Mouse (Mus musculus) spleen, adult 2 months (tissue): ENCODE results near the gene Ror1. TPM values are rescaled to one million over a fixed set of nuclear protein-coding genes. Genes with fewer than 3 reads are reported as not detected.

Experiments
- DNase-seq, 2 experiments: peaks; one replicate each; pipeline versions ENCODE4 v3.0.0 to v3.0.0-alpha.2; 2012 to 2021; ENCODE audit warnings: low spot score in 2 of 2, low read depth in 1 of 2
- H3K27ac ChIP-seq: fragments of 200-500 bp; 2 replicates; pipeline ENCODE4 v1.5.1; 2012; ENCODE audit warnings: low read length, inconsistent platforms; ENCODE audit not compliant: insufficient read depth
- H3K27me3 ChIP-seq: fragments of 200-500 bp; 2 replicates; pipeline ENCODE4 v1.6.1; 2012; ENCODE audit warnings: mild to moderate bottlenecking, moderate library complexity, low read length, inconsistent platforms; ENCODE audit not compliant: control insufficient read depth, insufficient read depth
- H3K36me3 ChIP-seq: fragments of 200-500 bp; 2 replicates; pipeline ENCODE4 v1.6.1; 2012; ENCODE audit warnings: mild to moderate bottlenecking, low read length, inconsistent platforms; ENCODE audit not compliant: control insufficient read depth, insufficient read depth
- H3K4me1 ChIP-seq: fragments of 200-500 bp; 2 replicates; pipeline ENCODE4 v1.6.1; 2011; ENCODE audit warnings: inconsistent platforms; ENCODE audit not compliant: control insufficient read depth, insufficient read depth, insufficient read length
- H3K4me3 ChIP-seq: fragments of 200-500 bp; 2 replicates; pipeline ENCODE4 v1.5.1; 2011; ENCODE audit warnings: mild to moderate bottlenecking, inconsistent platforms; ENCODE audit not compliant: insufficient read depth, insufficient read length; ENCODE audit errors: extremely low read depth
- POLR2A ChIP-seq: fragments of 200-500 bp; IDR thresholded peaks from 2 replicates; pipeline ENCODE4 v1.6.1; 2011; ENCODE audit warnings: low read depth, low read length, inconsistent platforms
- WGBS: fragments of 180-500 bp; shearing (Covaris S2); methylation state at CpG from one replicate; pipeline ENCODE4 v1.1.7; 2018; 5-methylcytosine and 5-hydroxymethylcytosine counted together
- polyA plus RNA-seq: library from polyadenylated mRNA; depleted of rRNA; stranded (reverse); fragments of >200 nt; gene quantifications from 2 replicates; pipeline ENCODE4 v1.2.3, GENCODE M21; 2012; rRNA removed

Ror1 gene
- polyA plus RNA-seq, 1 experiment, result 0.64 TPM

- H3K27me3 ChIP-seq, result no peaks in the 10 kb centered on the region
- no peak for TF ChIP-seq POLR2A
- no peaks in the 10 kb centered on the region for H3K4me1 ChIP-seq
- no peak for DNase-seq
- no peaks in the 10 kb centered on the region for H3K36me3 ChIP-seq
- H3K27ac ChIP-seq, result no peak overlapping the region
- H3K4me3 ChIP-seq, result no peak overlapping the region
- WGBS, result 48% methylated on average over 3 of the region's 3 CpGs
Measured at GRCm38 (mm10) chr4:100488447-100488846, 392.9 kb downstream of the Ror1 start.

Other genes with a start within 250 kb of the Ror1 start
- 11.7 and 12.3 TPM in 2 replicates for gene Pgm1, start 166.4 kb upstream of the Ror1 start, polyA plus RNA-seq
- 0.39 and 0.40 TPM in 2 replicates for gene Itgb3bp, start 166.0 kb upstream of the Ror1 start, polyA plus RNA-seq